Mouse (Mus musculus) CH12.LX (cell line): ENCODE measurements at regions not wholly inside any gene's neighbourhood (a gene's known extent, or its start where the extent isn't known, plus 50 kb on each side); places are given as distances from the start of the nearest gene placed in this dataset.

ENCODE experiments used
- DNase-seq: peaks from one replicate; pipeline ENCODE4 v3.0.0-alpha.2; 2013; ENCODE audit errors: extremely low read depth
- H3K27ac ChIP-seq: 2 replicates; pipeline ENCODE4 v1.5.1; 2012; ENCODE audit warnings: low read depth, mild to moderate bottlenecking, control low read depth, moderate library complexity; ENCODE audit not compliant: insufficient read depth
- H3K27me3 ChIP-seq: replicated peaks from 2 replicates; pipeline ENCODE3; 2012; ENCODE audit warnings: inconsistent platforms
- H3K36me3 ChIP-seq, 2 experiments: replicated peaks in 1 of 2; 2 replicates each; pipeline versions ENCODE3 to v1.6.1; 2012; ENCODE audit warnings: inconsistent platforms in 1 of 2, low read length in 1 of 2, mild to moderate bottlenecking in 1 of 2, mixed read lengths in 1 of 2, moderate library complexity in 1 of 2; ENCODE audit not compliant: control insufficient read depth in 1 of 2, insufficient read depth in 1 of 2
- H3K4me1 ChIP-seq, 2 experiments: 2 replicates each; pipeline ENCODE4 v1.6.1; 2012; ENCODE audit warnings: inconsistent platforms in 1 of 2, moderate library complexity in 1 of 2; ENCODE audit not compliant: insufficient read depth in 2 of 2, control insufficient read depth in 1 of 2
- H3K4me2 ChIP-seq: 2 replicates; pipeline ENCODE4 v1.6.1; 2012; ENCODE audit warnings: low read depth, mild to moderate bottlenecking, control low read depth; ENCODE audit not compliant: poor library complexity, insufficient read depth, severe bottlenecking
- H3K4me3 ChIP-seq, 3 experiments: fragments of 150-350 bp in 1 of 3; sonication (generic) in 1 of 3; replicated peaks in 1 of 3; 2 replicates each; pipeline versions ENCODE3 to v1.5.1; 2011 to 2012; ENCODE audit warnings: low read depth in 2 of 3, low read length in 2 of 3, mild to moderate bottlenecking in 2 of 3, moderate library complexity in 2 of 3, control low read depth in 1 of 3, improper control_type of control experiment in 1 of 3, inconsistent platforms in 1 of 3, mixed read lengths in 1 of 3; ENCODE audit not compliant: poor library complexity in 1 of 3
- H3K79me2 ChIP-seq: replicated peaks from 2 replicates; pipeline ENCODE4 v1.6.1; 2012; ENCODE audit warnings: mild to moderate bottlenecking, moderate library complexity; ENCODE audit not compliant: control insufficient read depth, poor library complexity, insufficient read depth, severe bottlenecking; ENCODE audit errors: extremely low read depth
- H3K9ac ChIP-seq: 2 replicates; pipeline ENCODE4 v1.6.1; 2012; ENCODE audit warnings: low read depth, mild to moderate bottlenecking, control low read depth, moderate library complexity; ENCODE audit not compliant: insufficient read depth
- H3K9me3 ChIP-seq: replicated peaks from 2 replicates; pipeline ENCODE3; 2012; ENCODE audit warnings: low read length, inconsistent platforms, mixed read lengths
- BHLHE40 ChIP-seq: IDR thresholded peaks from 2 replicates; pipeline ENCODE4 v1.6.1; 2011; ENCODE audit warnings: mild to moderate bottlenecking, low read depth, low read length, improper control_type of control experiment
- CHD2 ChIP-seq: IDR thresholded peaks from 2 replicates; pipeline ENCODE4 v1.6.1; 2011; ENCODE audit warnings: low read length, improper control_type of control experiment
- CTCF ChIP-seq, 2 experiments: IDR thresholded peaks in 1 of 2; conservative IDR thresholded peaks in 1 of 2; 2 replicates each; pipeline ENCODE4 v1.5.1; 2011 to 2012; ENCODE audit warnings: low read depth in 2 of 2, low read length in 2 of 2, improper control_type of control experiment in 1 of 2, inconsistent platforms in 1 of 2, mild to moderate bottlenecking in 1 of 2, moderate library complexity in 1 of 2
- EP300 ChIP-seq: IDR thresholded peaks from 2 replicates; pipeline ENCODE4 v1.6.1; 2011; ENCODE audit warnings: low read length, improper control_type of control experiment
- ETS1 ChIP-seq: conservative IDR thresholded peaks from 2 replicates; pipeline ENCODE4 v1.6.1; 2012; ENCODE audit warnings: low read depth, mild to moderate bottlenecking, inconsistent platforms, low read length, improper control_type of control experiment, moderate library complexity
- HCFC1 ChIP-seq: IDR thresholded peaks from 2 replicates; pipeline ENCODE4 v1.6.1; 2012; ENCODE audit warnings: low read depth, mild to moderate bottlenecking, inconsistent platforms, low read length, improper control_type of control experiment
- IRF4 ChIP-seq: IDR thresholded peaks from 2 replicates; pipeline ENCODE4 v1.6.1; 2014; ENCODE audit warnings: low read depth, mild to moderate bottlenecking, inconsistent platforms, low read length, improper control_type of control experiment
- JUN ChIP-seq: IDR thresholded peaks from 2 replicates; pipeline ENCODE4 v1.6.1; 2011; ENCODE audit warnings: low read depth, mild to moderate bottlenecking, low read length, improper control_type of control experiment, moderate library complexity; ENCODE audit not compliant: insufficient read depth
- JUND ChIP-seq: conservative IDR thresholded peaks from 2 replicates; pipeline ENCODE4 v1.6.1; 2011; ENCODE audit warnings: low read depth, low read length, improper control_type of control experiment
- MAFK ChIP-seq: IDR thresholded peaks from 2 replicates; pipeline ENCODE4 v1.6.1; 2011; ENCODE audit warnings: low read length, improper control_type of control experiment; ENCODE audit not compliant: insufficient replicate concordance
- MAX ChIP-seq: IDR thresholded peaks from 2 replicates; pipeline ENCODE4 v1.6.1; 2011; ENCODE audit warnings: low read length, improper control_type of control experiment
- NELFE ChIP-seq: IDR thresholded peaks from 2 replicates; pipeline ENCODE4 v1.6.1; 2011; ENCODE audit warnings: low read depth, low read length, improper control_type of control experiment
- PAX5 ChIP-seq: IDR thresholded peaks from 2 replicates; pipeline ENCODE4 v1.6.1; 2012; ENCODE audit warnings: low read length, inconsistent platforms, mixed read lengths
- POLR2A ChIP-seq: IDR thresholded peaks from 2 replicates; pipeline ENCODE4 v1.6.1; 2011; ENCODE audit warnings: low read depth, mild to moderate bottlenecking, improper control_type of control experiment, low read length
- RCOR1 ChIP-seq: conservative IDR thresholded peaks from 2 replicates; pipeline ENCODE4 v1.6.1; 2012; ENCODE audit warnings: low read depth, mild to moderate bottlenecking, inconsistent platforms, low read length, improper control_type of control experiment
- SIN3A ChIP-seq: IDR thresholded peaks from 2 replicates; pipeline ENCODE4 v1.6.1; 2012; ENCODE audit warnings: low read length, improper control_type of control experiment, inconsistent platforms
- SMC3 ChIP-seq: IDR thresholded peaks from 2 replicates; pipeline ENCODE4 v1.6.1; 2011; ENCODE audit warnings: low read depth, low read length, improper control_type of control experiment
- USF1 ChIP-seq: IDR thresholded peaks from 2 replicates; pipeline ENCODE4 v1.6.1; 2014; ENCODE audit warnings: low read depth, mild to moderate bottlenecking, inconsistent platforms, low read length, improper control_type of control experiment
- USF2 ChIP-seq: conservative IDR thresholded peaks from 2 replicates; pipeline ENCODE4 v1.6.1; 2011; ENCODE audit warnings: low read depth, low read length, improper control_type of control experiment
- ZC3H11A ChIP-seq: IDR thresholded peaks from 2 replicates; pipeline ENCODE4 v1.6.1; 2012; ENCODE audit warnings: low read depth, mild to moderate bottlenecking, inconsistent platforms, low read length, improper control_type of control experiment
- dilution Hi-C: fragments of 300-500 bp; cut with MboI; formaldehyde crosslinking; loops from 2 replicates; pipeline ENCODE4 v1.14.3; 2020; ENCODE audit warnings: low sequenced_read_pairs; ENCODE audit not compliant: extremely low pct_unique_long_range_greater_than_20kb, extremely low pct_ligation_motif_present
- in situ Hi-C: fragments of 300-500 bp; cut with MboI; formaldehyde crosslinking; loops from 3 replicates; pipeline ENCODE4 v1.14.3; 2019; ENCODE audit warnings: low sequenced_read_pairs, low pct_ligation_motif_present, low pct_unique_long_range_greater_than_20kb, mixed read lengths

GRCm38 (mm10) chr3:9349822-9350221, 260.1 kb downstream of the Zfp704 start:
- no peak overlapping the region for H3K4me3 ChIP-seq
- no peak overlapping the region for H3K27ac ChIP-seq
- peaks cover 4 to 5% of the 10 kb centered on the region in 2 experiments; a peak in 3 of 4 replicates for H3K4me1 ChIP-seq
- H3K27me3 ChIP-seq = no peaks in the 10 kb centered on the region
- dilution Hi-C loops (no loop called here), in situ Hi-C loops (no loop called here)
- no peak for DNase-seq
- H3K36me3 ChIP-seq = no peaks in the 10 kb centered on the region
- no peaks in the 10 kb centered on the region for H3K79me2 ChIP-seq
- no peaks in the 10 kb centered on the region for H3K9me3 ChIP-seq
- H3K9ac ChIP-seq = no peak overlapping the region
- TF ChIP-seq BHLHE40 = no peak
- no peak for TF ChIP-seq CHD2
- no peak for TF ChIP-seq ZC3H11A
- TF ChIP-seq CTCF (conservative IDR thresholded peaks at IDR 0.05 in 1 of 2, IDR thresholded peaks at IDR 0.05 in 1 of 2; ENCODE audit: low read depth in 2 of 2, low read length in 2 of 2) = no peak
- no peak for TF ChIP-seq IRF4
- no peak for TF ChIP-seq SIN3A
- TF ChIP-seq RCOR1 = no peak
- no peak for TF ChIP-seq JUN
- TF ChIP-seq EP300 = no peak
- TF ChIP-seq USF2 = no peak
- TF ChIP-seq HCFC1 = no peak
- TF ChIP-seq MAFK = no peak
- no peak for TF ChIP-seq MAX
- TF ChIP-seq, all 38 proteins: peak for 0
- no peak overlapping the region for H3K4me2 ChIP-seq

DNA sequence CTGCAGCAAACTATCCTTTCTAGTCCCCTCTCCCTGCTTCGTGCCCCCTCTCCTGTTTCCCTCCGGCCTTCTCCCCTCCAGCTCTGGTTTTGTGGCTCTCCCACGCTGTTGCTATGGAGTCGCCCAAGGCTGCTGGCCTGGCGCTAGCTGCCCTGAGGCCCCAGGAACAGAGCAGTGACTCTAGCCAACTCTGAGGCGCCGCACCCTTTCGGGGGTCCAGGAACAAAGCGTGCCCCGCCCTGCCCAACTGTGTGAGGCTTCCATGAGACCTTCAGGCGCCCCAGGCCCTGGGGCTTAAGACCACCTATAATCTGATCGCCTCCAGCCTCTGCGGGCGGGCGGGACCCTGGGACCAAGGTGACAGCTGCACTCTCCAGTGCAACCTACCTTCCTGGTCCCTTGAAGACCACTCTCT, 262.4 kb downstream of the Zfp704 start:
- Histone ChIP-seq H3K27me3 (no peaks in the 10 kb centered on the region), H3K9me3 (no peaks in the 10 kb centered on the region), H3K4me2 (no peak overlapping the region)
- in situ Hi-C loops = no loop called here
- no peak for DNase-seq
- TF ChIP-seq MAX (no peak), ETS1 (no peak), NELFE (no peak), USF1 (no peak), POLR2A (no peak), JUND (no peak), EP300 (no peak), PAX5 (no peak), SMC3 (no peak)
- TF ChIP-seq, all 38 proteins: peak for 0
- no peak overlapping the region for H3K9ac ChIP-seq
- dilution Hi-C loops = no loop called here
- no peak overlapping the region for H3K4me3 ChIP-seq
- H3K4me1 ChIP-seq = peaks cover 5 to 7% of the 10 kb centered on the region in 2 experiments
- H3K36me3 ChIP-seq = no peaks in the 10 kb centered on the region
- no peak overlapping the region for H3K27ac ChIP-seq
- H3K79me2 ChIP-seq = no peaks in the 10 kb centered on the region
